Mouse (Mus musculus) gonadal fat pad, adult 2 months (tissue): ENCODE results near the gene Vmn1r178. TPM values are rescaled to one million over a fixed set of nuclear protein-coding genes. Genes with fewer than 3 reads are reported as not detected.
"Not testable (repeated sequence)": the region's sequence is repeated elsewhere in the genome, so short reads cannot be mapped to it uniquely, and the experiment has no call there.

Experiments used
- DNase-seq: peaks from one replicate; pipeline ENCODE4 v3.0.0-alpha.2; 2012; ENCODE audit warnings: low read depth
- polyA plus RNA-seq: library from polyadenylated mRNA; depleted of rRNA; stranded (reverse); fragments of >200 nt; gene quantifications from 2 replicates; pipeline ENCODE4 v1.2.3, GENCODE M21; 2012; rRNA removed

Gene Vmn1r178
- not detected in 2 replicates for polyA plus RNA-seq

GRCm38 (mm10) chr7:23891709-23892108, at the start of gene Vmn1r178:
Gene Vmn1r178, plus strand, starts transcription at chr7:23892009.
- no peak for DNase-seq

DNA sequence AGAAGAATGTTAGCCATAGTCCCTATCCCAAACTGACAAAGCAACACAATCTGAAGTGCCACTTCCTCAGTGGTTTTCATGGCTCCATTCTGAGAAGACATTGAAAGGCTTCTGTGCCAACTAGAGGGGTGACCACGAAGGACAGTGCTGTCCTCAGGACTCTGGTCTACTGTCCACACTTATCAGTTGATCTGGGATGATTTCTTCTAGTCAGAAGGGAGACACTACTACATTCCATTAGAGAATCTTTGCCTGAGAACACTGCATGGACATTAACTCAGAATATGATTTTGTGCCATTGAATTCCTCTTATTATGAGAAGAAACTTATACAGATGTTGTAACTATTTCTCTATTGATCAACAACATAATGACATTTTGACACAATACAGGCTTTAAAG, 25.5 kb upstream of the Vmn1r178 start, which contains the start of gene Vmn1r177:
Vmn1r177 (minus strand) TSS at position 101 of the 400 bp plus-strand sequence.
- DNase-seq, result not testable (repeated sequence)

DNA sequence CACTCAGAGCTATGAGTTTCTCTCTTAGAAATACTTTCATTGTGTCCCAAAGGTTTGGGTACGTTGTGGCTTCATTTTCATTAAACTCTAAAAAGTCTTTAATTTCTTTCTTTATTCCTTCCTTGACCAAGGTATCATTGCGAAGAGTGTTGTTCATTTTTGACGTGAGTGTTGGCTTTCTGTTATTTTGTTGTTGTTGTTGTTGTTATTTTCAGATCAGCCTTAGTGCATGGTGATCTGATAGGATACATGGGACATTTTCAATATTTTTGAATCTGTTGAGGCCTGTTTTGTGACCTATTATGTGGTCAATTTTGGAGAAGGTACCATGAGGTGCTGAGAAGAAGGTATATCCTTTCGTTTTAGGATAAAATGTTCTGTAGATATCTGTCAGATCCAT, 14.9 kb upstream of the Vmn1r178 start:
- not testable (repeated sequence) for DNase-seq

GRCm38 (mm10) chr7:23926678-23927077, 34.9 kb downstream of the Vmn1r178 start, which contains the start of gene Vmn1r179:
Gene Vmn1r179, plus strand, starts transcription at chr7:23926978.
- DNase-seq, result no peak

Other genes with a start within 250 kb of the Vmn1r178 start
- not detected in 2 replicates for gene Vmn1r172, start 233.7 kb upstream of the Vmn1r178 start, polyA plus RNA-seq
- gene Vmn1r173, start 191.3 kb upstream of the Vmn1r178 start, polyA plus RNA-seq, result not detected in 2 replicates
- not detected in 2 replicates for gene Vmn1r174, start 139.7 kb upstream of the Vmn1r178 start, polyA plus RNA-seq
- gene Vmn1r175, start 81.4 kb upstream of the Vmn1r178 start, polyA plus RNA-seq, result not detected in 2 replicates
- gene Vmn1r176, start 54.6 kb upstream of the Vmn1r178 start, polyA plus RNA-seq, result not detected in 2 replicates
- gene Vmn1r177, start 25.6 kb upstream of the Vmn1r178 start, polyA plus RNA-seq, result not detected in 2 replicates
- not detected in 2 replicates for gene Vmn1r179, start 35.0 kb downstream of the Vmn1r178 start, polyA plus RNA-seq
- gene Vmn1r180, start 58.6 kb downstream of the Vmn1r178 start, polyA plus RNA-seq, result not detected in 2 replicates
- not detected in 2 replicates for gene Vmn1r181, start 82.6 kb downstream of the Vmn1r178 start, polyA plus RNA-seq
- gene V1rd19, start 109.7 kb downstream of the Vmn1r178 start, polyA plus RNA-seq, result not detected in 2 replicates
- gene Vmn1r183, start 161.2 kb downstream of the Vmn1r178 start, polyA plus RNA-seq, result not detected in 2 replicates
- gene Zfp180, start 189.9 kb downstream of the Vmn1r178 start, polyA plus RNA-seq, result 13.1 and 14.2 TPM in 2 replicates
- 2.6 TPM in 2 replicates for gene Zfp112, start 220.3 kb downstream of the Vmn1r178 start, polyA plus RNA-seq
- 6.0 and 6.7 TPM in 2 replicates for gene Zfp235, start 242.2 kb downstream of the Vmn1r178 start, polyA plus RNA-seq